Mouse (Mus musculus) liver, adult 2 months (tissue): ENCODE measurements at regions not wholly inside any gene's neighbourhood (a gene's known extent, or its start where the extent isn't known, plus 50 kb on each side); places are given as distances from the start of the nearest gene placed in this dataset.

Experiments used
- CTCF ChIP-seq: fragments of 200-500 bp; IDR thresholded peaks from 2 replicates; pipeline ENCODE4 v1.5.1; 2011; ENCODE audit warnings: low read depth, low read length, control low read depth
- POLR2A ChIP-seq: fragments of 200-500 bp; IDR thresholded peaks from 2 replicates; pipeline ENCODE4 v1.6.1; 2011; ENCODE audit warnings: low read length, control low read depth; ENCODE audit not compliant: insufficient read depth; ENCODE audit errors: extremely low read depth

DNA sequence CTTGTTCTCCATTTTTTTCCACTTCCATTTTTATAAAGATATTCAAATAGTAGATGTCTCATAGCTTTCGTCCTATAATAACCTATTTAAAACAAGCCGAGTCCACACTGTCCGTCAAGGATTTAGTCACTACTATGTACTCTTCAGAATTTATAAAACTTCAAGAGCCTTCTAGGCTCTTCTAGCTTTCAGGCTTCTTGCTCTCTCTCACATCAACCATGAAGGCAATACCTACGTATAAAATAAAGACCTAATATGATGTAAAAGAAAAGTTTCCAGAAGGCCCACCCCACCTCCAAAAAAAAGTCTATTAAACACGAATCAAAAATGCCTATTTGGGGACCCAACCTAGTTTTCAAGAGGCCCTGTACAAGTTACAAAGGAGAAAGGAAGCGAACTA lies 57.0 kb upstream of the Ifne start:
- TF ChIP-seq POLR2A (no peak), CTCF (no peak)
